Mouse (Mus musculus) small intestine, adult 2 months (tissue): ENCODE results near the gene Lcp1.

Experiments used
- CTCF ChIP-seq: fragments of 200-500 bp; IDR thresholded peaks from 2 replicates; pipeline ENCODE4 v1.5.1; 2012; ENCODE audit warnings: low read depth, mild to moderate bottlenecking, control low read depth, inconsistent platforms, low read length, moderate library complexity, mixed read lengths; ENCODE audit not compliant: insufficient replicate concordance, insufficient read length; ENCODE audit errors: extremely low read depth
- POLR2A ChIP-seq: fragments of 200-500 bp; IDR thresholded peaks from 2 replicates; pipeline ENCODE4 v1.6.1; 2012; ENCODE audit warnings: low read depth, mild to moderate bottlenecking, control low read depth, inconsistent platforms, low read length, moderate library complexity

- no peak for TF ChIP-seq CTCF
- no peak for TF ChIP-seq POLR2A
Observed at GRCm38 (mm10) chr14:75235552-75235951, 104.7 kb downstream of the Lcp1 start.
